Mouse (Mus musculus) stomach, postnatal 0 days (tissue): ENCODE data around the gene Rexo4.

Source experiments
- CTCF ChIP-seq: IDR thresholded peaks from 2 replicates; pipeline ENCODE4 v1.5.1; 2016; ENCODE audit warnings: antibody characterized with exemption, low read depth, mild to moderate bottlenecking, moderate library complexity
- EP300 ChIP-seq: optimal IDR thresholded peaks from 2 replicates; pipeline ENCODE3; 2016; ENCODE audit warnings: antibody characterized with exemption

DNA sequence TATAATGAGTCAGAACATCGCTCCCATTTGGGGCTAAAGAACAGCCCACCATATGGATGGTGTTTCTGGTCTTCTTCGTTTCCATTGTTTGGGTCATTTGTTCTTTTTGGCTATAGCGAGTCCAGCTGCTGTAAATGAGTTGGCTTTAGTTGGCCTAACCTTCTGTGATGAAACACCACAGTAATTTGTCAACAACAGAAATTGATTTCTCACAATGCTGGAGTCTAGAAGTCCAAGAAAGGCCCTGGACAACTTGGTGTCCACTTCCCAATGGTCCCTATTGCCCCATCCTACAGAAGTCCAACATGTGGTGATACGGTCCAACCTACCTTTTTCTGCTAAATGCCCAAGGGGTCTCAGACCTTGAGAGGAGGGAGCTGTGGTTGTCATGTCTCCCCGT lies 20.5 kb upstream of the Rexo4 start:
- no peak for TF ChIP-seq CTCF
- TF ChIP-seq EP300, result no peak
